Mouse (Mus musculus) urinary bladder, adult 2 months (tissue): ENCODE measurements around the gene Gm43518. TPM values are rescaled to one million over a fixed set of nuclear protein-coding genes. Genes with fewer than 3 reads are reported as not detected.

Experiments used
- DNase-seq: peaks from one replicate; pipeline ENCODE4 v3.0.0; 2022; ENCODE audit warnings: low spot score
- polyA plus RNA-seq: library from polyadenylated mRNA; depleted of rRNA; stranded (reverse); fragments of >200 nt; gene quantifications from 2 replicates; pipeline ENCODE4 v1.2.3, GENCODE M21; 2012; rRNA removed

Gene Gm43518
- 2.3 and 2.8 TPM in 2 replicates for polyA plus RNA-seq

DNA sequence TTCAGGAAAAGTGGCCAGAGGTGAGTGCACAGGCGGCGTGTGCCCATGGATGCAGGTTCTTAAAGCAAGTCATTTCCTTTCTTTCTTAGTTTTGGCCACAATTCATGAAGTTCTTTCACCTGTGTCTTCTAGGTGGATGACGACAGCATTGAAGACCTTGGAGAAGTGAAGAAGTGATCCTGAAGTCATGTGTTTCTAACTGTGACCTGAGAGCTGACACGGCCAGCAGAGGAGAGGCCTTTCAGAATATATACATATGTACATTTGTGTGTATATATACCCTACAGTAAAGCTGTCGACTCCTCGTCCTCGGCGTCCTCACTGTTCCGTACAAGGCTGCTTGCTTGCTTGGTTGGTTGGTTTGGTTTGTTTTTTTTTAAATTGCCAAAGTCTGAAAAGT is at the start of gene Gm43518:
Gm43518 (plus strand) TSS at position 301 of the 400 bp plus-strand sequence.
- no peak for DNase-seq

DNA sequence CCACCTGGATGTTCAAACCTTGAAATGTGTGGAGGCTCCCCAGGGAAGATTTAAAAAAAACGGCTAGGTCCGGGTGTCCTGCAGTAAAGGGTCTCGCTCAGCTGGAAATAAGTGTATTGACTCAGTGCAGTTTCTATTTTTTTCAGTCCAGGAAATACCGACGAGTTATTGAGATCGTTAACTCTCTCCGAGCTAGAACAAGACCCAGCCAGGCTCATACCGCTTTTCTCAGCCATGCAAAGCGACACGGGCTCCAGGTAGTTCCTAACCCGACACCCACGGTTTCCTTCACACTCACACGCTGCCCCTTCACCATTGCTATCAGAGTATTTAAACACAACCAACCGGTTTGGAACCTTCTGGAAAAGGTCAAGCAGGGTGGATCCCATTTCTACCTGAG is 49.2 kb upstream of the Gm43518 start:
- no peak for DNase-seq

GRCm38 (mm10) chr5:123879928-123880327 is 47.3 kb upstream of the Gm43518 start, which contains the start of gene Hcar1:
Hcar1 (minus strand) TSS chr5:123880020.
- DNase-seq = no peak

GRCm38 (mm10) chr5:123880778-123881177 is 46.4 kb upstream of the Gm43518 start:
- DNase-seq = no peak

DNA sequence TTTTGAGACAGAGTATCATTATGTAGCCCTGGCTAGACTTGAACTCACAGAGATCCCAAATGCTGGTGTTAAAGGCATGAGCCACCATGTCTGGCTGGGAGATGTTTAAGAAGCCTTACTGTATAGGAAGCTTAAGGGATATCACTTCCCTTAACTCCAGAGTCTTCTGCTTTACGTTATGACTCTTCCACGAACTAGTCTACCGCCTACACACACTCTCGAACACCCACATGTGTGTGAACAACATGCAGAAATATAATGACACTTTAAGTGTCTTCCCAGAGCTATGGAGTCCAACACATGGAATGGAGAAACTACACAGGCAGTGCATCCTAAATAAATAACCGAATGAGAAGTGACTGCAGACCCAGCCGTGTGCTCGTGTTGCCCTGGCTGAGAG is 43.3 kb upstream of the Gm43518 start:
- DNase-seq = no peak

- no peak for DNase-seq
Observed at GRCm38 (mm10) chr5:123884332-123884731, 42.9 kb upstream of the Gm43518 start.

GRCm38 (mm10) chr5:123886365-123886764 is 40.9 kb upstream of the Gm43518 start:
- no peak for DNase-seq

- no peak for DNase-seq
Observed at GRCm38 (mm10) chr5:123890312-123890711, 36.9 kb upstream of the Gm43518 start.

GRCm38 (mm10) chr5:123890987-123891386 is 36.2 kb upstream of the Gm43518 start:
- no peak for DNase-seq

GRCm38 (mm10) chr5:123891669-123892068 is 35.5 kb upstream of the Gm43518 start:
- DNase-seq = no peak

DNA sequence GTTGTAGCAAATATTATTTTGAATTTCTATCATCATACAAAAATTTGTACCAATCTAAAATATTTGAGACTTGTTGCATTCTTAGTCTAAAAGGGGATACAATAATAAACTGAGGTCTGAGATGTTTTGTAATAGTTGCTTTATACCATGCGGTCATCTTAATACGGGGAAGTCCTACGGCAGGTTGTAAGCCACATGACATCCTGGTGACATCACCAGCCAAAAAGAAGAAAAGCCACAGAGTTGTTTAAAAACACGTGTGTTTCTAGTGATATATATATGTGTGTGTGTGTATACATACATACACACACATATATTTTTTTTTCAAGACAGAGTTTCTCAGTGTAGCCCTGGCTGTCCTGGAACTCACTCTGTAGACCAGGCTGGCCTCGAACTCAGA is 33.7 kb upstream of the Gm43518 start:
- DNase-seq = no peak

DNA sequence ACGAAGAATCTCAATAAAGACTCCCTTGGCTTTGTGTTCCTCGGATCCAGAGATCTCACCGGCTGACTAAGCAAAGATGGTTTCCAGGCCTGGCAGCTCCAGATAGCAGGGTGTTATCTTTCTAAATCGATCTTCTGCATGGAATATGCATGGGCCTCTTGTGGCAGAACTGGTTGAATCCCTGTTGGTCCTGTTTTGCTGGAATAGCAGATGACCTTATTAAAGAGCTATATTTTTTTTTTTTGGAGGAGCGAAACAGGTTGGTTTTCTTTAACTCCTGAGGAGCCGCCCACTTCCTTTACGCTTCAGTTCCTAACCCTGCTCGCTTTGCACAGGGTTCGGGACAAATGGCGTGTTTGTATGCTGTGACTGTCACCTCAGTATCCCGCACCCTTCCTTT is 30.8 kb upstream of the Gm43518 start:
- no peak for DNase-seq

- DNase-seq = no peak
Observed at GRCm38 (mm10) chr5:123897352-123897751, 29.9 kb upstream of the Gm43518 start.

DNA sequence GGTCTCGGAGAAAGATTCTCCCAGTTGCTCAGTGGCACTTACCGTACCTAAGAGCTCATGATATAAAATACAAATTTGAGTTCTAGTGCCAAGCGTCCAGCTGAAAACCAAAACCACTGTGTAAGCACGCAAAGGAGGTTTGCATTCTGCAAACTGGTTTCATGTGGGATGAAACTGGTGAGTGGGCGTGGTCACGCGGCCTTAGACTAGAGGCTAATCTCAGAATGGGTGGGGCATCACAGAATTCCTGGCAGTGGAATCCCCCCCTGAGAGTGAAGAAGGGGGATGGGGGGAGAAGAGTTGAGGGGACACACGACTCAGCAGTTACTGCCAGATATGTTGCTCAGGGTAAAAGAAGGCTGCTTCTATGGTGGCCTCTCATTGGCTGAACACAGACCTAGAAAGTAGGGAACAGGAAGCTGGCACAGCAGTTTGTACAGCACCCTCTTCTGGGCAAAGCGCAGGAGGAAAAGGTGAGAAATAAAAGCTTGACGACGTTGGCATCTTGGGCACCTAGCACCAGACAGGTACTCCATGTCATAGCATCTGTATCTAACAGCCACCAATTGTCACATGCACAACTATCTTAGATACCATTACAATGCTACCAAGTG is 23.1 kb upstream of the Gm43518 start:
- no peak for DNase-seq

DNA sequence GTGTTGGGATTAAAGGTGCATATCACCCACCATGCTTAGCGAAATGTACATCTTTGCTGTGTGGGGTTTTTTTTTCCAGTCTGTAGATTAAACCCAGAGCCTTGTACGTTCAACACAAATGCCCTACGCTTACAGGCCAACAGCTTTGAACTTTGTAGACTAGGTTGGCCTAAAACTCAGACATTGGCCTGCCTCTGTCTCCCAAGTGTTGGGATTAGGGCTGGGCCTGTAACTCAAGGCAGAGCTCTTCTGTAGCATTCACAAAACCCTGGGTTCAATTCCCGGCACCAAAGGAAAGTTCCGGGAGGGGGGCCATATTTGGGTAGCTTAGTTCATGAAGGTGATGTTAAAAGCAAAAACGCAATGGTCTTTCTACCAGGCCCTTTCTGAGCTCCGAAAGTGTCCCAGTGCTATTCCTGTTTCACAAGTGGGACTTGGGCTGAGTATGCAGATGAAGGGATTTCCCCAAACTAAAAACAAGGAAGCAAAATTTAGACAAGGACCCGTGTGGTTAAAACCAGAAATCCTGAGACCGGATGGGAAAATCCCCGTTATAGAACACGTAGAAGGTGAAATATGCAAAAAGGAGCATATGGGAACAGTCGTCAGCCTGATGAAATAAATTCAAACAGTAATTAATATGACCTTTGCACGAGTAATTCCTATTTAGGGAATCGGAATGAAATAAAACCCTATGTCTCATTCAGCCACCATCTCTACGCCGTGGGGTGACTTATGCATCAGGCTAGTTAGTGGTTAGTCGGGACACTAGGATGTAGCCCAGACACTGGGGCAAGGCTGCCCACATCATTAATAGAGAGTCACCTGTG is 20.9 kb upstream of the Gm43518 start:
- no peak for DNase-seq

GRCm38 (mm10) chr5:123906976-123907630 is 20.1 kb upstream of the Gm43518 start, which contains the start of gene Denr:
Denr (plus strand) TSS chr5:123907175.
- DNase-seq = peak; percentile 98

DNA sequence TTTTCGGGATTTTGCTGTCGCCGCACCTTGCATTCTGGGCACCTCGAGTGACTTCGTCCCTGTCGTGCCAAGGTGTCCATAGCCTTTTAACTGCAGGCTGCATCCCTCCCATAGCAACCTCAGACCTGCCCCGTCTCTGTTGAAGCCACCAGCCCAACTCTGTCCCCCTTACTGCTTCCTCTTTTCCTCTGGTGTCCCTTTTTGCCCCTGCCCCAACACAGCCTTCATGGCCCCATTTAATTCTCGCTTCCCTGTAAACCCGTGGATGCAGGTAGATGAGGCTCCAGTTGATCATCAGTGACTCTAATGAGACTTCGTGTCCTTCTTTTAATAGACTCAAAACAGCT is 19.6 kb upstream of the Gm43518 start:
- no peak for DNase-seq

DNA sequence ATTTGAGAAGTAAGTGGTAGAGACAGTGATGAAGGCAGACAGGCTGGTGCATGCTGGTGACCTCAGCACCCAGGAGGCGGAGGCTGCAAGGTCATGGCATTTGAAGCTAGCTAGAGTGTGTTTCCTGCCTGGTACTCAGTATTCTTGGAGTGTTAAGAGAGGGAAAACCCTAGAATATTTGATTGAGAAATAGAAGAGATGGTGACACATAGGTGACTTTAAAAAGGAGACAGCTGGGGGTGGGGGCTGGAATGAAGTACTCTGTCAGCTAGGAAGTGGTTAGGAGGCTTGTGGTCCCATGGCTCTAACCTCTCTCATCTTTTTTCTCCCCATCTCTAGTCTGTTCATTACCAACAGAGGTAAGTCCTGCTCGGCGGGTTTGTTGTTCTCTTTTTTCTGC is 12.4 kb upstream of the Gm43518 start:
- DNase-seq = no peak

- no peak for DNase-seq
Observed at GRCm38 (mm10) chr5:123922112-123922511, 5.1 kb upstream of the Gm43518 start.

- DNase-seq = peak; percentile 86
Observed at GRCm38 (mm10) chr5:123930508-123930989, 3.3 kb downstream of the Gm43518 start, which contains the start of gene Ccdc62. Ccdc62 (plus strand) TSS chr5:123930679.

DNA sequence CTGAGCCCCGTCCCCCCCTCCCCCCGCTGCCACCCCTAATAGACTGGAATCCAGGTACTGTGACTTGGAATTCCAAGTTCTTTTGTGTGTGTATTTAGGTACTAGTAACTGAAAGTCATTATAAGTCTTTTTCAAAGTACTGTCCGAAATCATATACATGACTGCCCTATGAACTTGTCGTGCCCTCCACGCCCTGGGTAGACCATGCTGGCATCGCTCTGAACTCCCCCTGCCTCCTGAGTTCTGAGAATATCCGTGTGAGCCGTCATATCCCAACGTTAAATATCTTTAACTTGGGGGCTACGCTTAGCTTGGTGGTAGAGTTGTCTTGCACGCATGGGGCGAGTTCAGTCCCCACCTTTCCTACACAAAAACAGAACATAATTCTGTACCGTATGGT is 3.9 kb downstream of the Gm43518 start:
- no peak for DNase-seq

DNA sequence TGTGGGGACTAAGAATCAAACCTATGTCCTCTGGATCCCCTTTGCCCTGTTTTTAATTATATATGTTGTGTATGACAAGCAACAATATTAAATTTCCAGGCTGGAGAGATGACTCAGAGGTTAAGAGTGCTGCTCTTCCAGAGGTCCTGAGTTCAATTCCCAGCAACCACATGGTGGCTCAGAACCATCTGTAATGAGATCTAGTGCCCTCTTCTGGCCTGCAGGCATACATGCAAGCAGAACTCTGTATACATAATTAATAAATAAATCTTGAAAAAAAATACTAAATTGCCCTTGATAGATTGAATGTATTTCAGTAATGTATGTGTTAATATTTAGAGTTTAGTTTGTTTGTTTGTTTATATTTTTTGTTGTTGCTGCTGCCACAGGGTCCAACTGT is 5.7 kb downstream of the Gm43518 start:
- no peak for DNase-seq

DNA sequence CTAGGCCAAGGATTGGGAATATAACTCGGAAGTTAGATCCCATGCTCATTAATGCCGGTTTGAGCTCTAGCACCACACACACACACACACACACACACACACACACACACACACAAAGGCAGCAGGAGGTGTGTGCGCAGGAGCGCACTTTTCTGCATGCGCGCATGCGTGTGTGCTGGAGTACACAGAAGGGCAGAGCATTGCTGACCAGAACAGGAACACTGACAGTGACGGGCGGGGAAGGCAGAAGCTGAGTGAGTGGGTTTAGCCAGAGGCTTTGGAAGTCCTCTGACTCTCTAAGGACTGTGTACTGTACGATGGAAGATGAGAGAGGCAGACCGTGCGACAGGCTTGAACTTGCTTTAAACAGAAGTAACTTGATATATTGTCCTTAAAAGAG is 6.3 kb downstream of the Gm43518 start:
- DNase-seq = no peak
